Mouse (Mus musculus) heart, adult 2 months (tissue): Measurements from ENCODE around the gene Cyp4f14.

ENCODE experiments used
- EP300 ChIP-seq: fragments of 200-500 bp; IDR thresholded peaks from 2 replicates; pipeline ENCODE4 v1.6.1; 2011; ENCODE audit warnings: low read depth, low read length, control low read depth; ENCODE audit not compliant: insufficient read depth
- POLR2A ChIP-seq: fragments of 200-500 bp; IDR thresholded peaks from 2 replicates; pipeline ENCODE4 v1.6.1; 2011; ENCODE audit warnings: mild to moderate bottlenecking, low read depth, low read length, control low read depth; ENCODE audit not compliant: insufficient read depth

DNA sequence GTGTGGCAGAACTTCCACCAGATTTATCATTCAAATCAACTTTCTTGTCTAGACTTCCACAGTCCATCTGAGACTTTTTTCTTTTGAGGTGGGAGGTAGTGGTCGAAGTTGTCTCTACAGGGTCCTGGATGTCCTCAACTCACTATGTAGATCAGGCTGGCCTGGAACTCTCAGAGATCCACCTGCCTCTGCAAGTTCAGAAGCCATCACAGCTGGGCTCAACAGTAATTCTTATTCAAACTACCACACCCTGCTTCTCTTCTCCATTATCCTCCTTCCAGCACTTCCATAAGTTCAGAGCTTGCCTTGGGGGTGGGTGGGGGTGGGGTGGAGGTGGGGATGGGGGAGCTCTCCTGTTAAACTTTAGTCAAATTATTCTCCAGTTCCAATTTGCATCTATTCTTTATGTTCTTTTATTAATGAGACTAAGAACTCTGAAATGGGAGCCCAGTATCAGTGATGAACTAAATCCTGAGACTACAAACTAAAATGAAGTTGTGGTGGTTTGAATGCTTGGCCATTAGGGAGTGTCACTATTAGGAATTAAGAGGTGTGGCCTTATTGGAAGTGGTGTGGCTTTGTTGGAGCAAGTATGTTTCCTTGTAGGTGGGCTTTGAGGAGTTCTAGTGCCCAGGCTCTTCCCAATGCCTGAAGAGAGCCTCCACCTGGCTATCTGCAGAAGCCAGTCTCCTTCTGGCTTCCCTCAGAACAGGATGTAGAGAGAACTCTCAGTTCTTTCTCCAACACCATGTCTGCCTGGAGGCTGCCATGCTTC lies 15.2 kb downstream of the Cyp4f14 start:
- no peak for TF ChIP-seq EP300
- TF ChIP-seq POLR2A: no peak
